Mouse (Mus musculus) kidney, embryonic 16.5 days (tissue): ENCODE data around the gene Gtf2f2. TPM values are rescaled to one million over a fixed set of nuclear protein-coding genes. Genes with fewer than 3 reads are reported as not detected.
"Not testable (repeated sequence)": the region's sequence is repeated elsewhere in the genome, so short reads cannot be mapped to it uniquely, and the experiment has no call there.

Experiments used
- ATAC-seq: fragments of 200-750 bp; cut with Nextera tagmentation; 2 replicates; pipeline ENCODE4 v1.8.0; 2017; ENCODE audit warnings: moderate TSS enrichment; ENCODE audit not compliant: low FRiP score, low TSS enrichment
- H3K27ac ChIP-seq: fragments of 300-500 bp; sonication (generic); 2 replicates; pipeline ENCODE4 v1.5.1; 2014; ENCODE audit warnings: low read length
- H3K27me3 ChIP-seq: fragments of 300-500 bp; sonication (generic); 2 replicates; pipeline ENCODE4 v1.6.1; 2014; ENCODE audit warnings: low read length, control low read depth, mixed read lengths; ENCODE audit not compliant: insufficient read depth
- H3K36me3 ChIP-seq: fragments of 300-500 bp; sonication (generic); 2 replicates; pipeline ENCODE4 v1.6.1; 2014; ENCODE audit warnings: low read length, control low read depth, mixed read lengths; ENCODE audit not compliant: insufficient read depth
- H3K4me1 ChIP-seq: fragments of 300-500 bp; sonication (generic); 2 replicates; pipeline ENCODE4 v1.6.1; 2014; ENCODE audit warnings: low read length, control low read depth, mixed read lengths; ENCODE audit not compliant: insufficient read depth
- H3K4me2 ChIP-seq: fragments of 300-500 bp; sonication (generic); replicated peaks from 2 replicates; pipeline ENCODE4 v1.6.1; 2014; ENCODE audit warnings: low read depth, low read length
- H3K4me3 ChIP-seq: fragments of 300-500 bp; sonication (generic); 2 replicates; pipeline ENCODE4 v1.5.1; 2014; ENCODE audit warnings: mild to moderate bottlenecking, low read length
- H3K9ac ChIP-seq: fragments of 300-500 bp; sonication (generic); replicated peaks from 2 replicates; pipeline ENCODE4 v1.6.1; 2014; ENCODE audit warnings: low read length
- H3K9me3 ChIP-seq: fragments of 300-500 bp; sonication (generic); 2 replicates; pipeline ENCODE4 v1.6.1; 2016; ENCODE audit warnings: low read length, control low read depth
- WGBS: fragments of 180-500 bp; shearing (Covaris S2); extraction: QIAGEN DNeasy Blood & Tissue Kit; methylation state at CpG from one replicate; pipeline ENCODE4 v1.1.7; 2014; 5-methylcytosine and 5-hydroxymethylcytosine counted together
- polyA plus RNA-seq: library from polyadenylated mRNA; unstranded; fragments of >200 nt; fragmentation: Nextera tagmentation; extraction: Ambion mirVana; gene quantifications from 2 replicates; pipeline ENCODE4 v1.2.1, GENCODE M21; 2015

The Gtf2f2 gene
- polyA plus RNA-seq, 1 experiment from 2014 or later: 35.1 TPM

- no peaks in the 10 kb centered on the region for H3K36me3 ChIP-seq
- no peaks in the 10 kb centered on the region for H3K27me3 ChIP-seq
- no peak overlapping the region for H3K4me2 ChIP-seq
- H3K4me3 ChIP-seq: no peak overlapping the region
- H3K9me3 ChIP-seq: no peaks in the 10 kb centered on the region
- no peak for ATAC-seq
- H3K27ac ChIP-seq: no peak overlapping the region
- H3K4me1 ChIP-seq: peaks cover 3% of the 10 kb centered on the region; the same call in 1 of the 2 replicates
- H3K9ac ChIP-seq: no peak overlapping the region
- 97% methylated on average over 1 of the region's 1 CpGs for WGBS
Observed at GRCm38 (mm10) chr14:75941500-75941899, 69.2 kb downstream of the Gtf2f2 start.

- H3K4me2 ChIP-seq: no peak overlapping the region
- H3K4me3 ChIP-seq: no peak overlapping the region
- WGBS: 5% methylated on average over 1 of the region's 1 CpGs
- H3K27me3 ChIP-seq: no peaks in the 10 kb centered on the region
- no peaks in the 10 kb centered on the region for H3K9me3 ChIP-seq
- H3K36me3 ChIP-seq: no peaks in the 10 kb centered on the region
- no peak overlapping the region for H3K9ac ChIP-seq
- peaks cover 3% of the 10 kb centered on the region; the same call in 1 of the 2 replicates for H3K4me1 ChIP-seq
- no peak for ATAC-seq
- H3K27ac ChIP-seq: peak overlapping the region; percentile 57; the same call in 1 of the 2 replicates
Observed at GRCm38 (mm10) chr14:75937714-75938113, 73.0 kb downstream of the Gtf2f2 start.

- H3K27me3 ChIP-seq: no peaks in the 10 kb centered on the region
- H3K4me1 ChIP-seq: peaks cover 3% of the 10 kb centered on the region; the same call in 1 of the 2 replicates
- no peak for ATAC-seq
- no peak overlapping the region for H3K4me3 ChIP-seq
- no peak overlapping the region for H3K4me2 ChIP-seq
- no peaks in the 10 kb centered on the region for H3K9me3 ChIP-seq
- no peak overlapping the region for H3K27ac ChIP-seq
- 88% methylated on average over 2 of the region's 2 CpGs for WGBS
- H3K36me3 ChIP-seq: no peaks in the 10 kb centered on the region
- H3K9ac ChIP-seq: no peak overlapping the region
Observed at GRCm38 (mm10) chr14:75934359-75934758, 76.3 kb downstream of the Gtf2f2 start.

GRCm38 (mm10) chr14:75931266-75931665 is 79.4 kb downstream of the Gtf2f2 start:
- no peaks in the 10 kb centered on the region for H3K9me3 ChIP-seq
- no peak overlapping the region for H3K4me2 ChIP-seq
- no peak overlapping the region for H3K27ac ChIP-seq
- H3K36me3 ChIP-seq: no peaks in the 10 kb centered on the region
- H3K27me3 ChIP-seq: no peaks in the 10 kb centered on the region
- H3K4me3 ChIP-seq: no peak overlapping the region
- no peaks in the 10 kb centered on the region for H3K4me1 ChIP-seq
- no peak overlapping the region for H3K9ac ChIP-seq
- ATAC-seq: no peak
- 96% methylated on average over 23 of the region's 23 CpGs for whole genome bisulfite sequencing

- not testable (repeated sequence) for ATAC-seq, H3K36me3 ChIP-seq, H3K9ac ChIP-seq, H3K27me3 ChIP-seq, H3K4me1 ChIP-seq, H3K9me3 ChIP-seq, H3K27ac ChIP-seq, H3K4me3 ChIP-seq, H3K4me2 ChIP-seq
- 91% methylated on average over 8 of the region's 8 CpGs for WGBS
Observed at GRCm38 (mm10) chr14:75929713-75930112, 81.0 kb downstream of the Gtf2f2 start.

- ATAC-seq: no peak
- H3K36me3 ChIP-seq: no peaks in the 10 kb centered on the region
- 94% methylated on average over 1 of the region's 1 CpGs for WGBS
- H3K4me2 ChIP-seq: no peak overlapping the region
- no peak overlapping the region for H3K9ac ChIP-seq
- H3K4me3 ChIP-seq: no peak overlapping the region
- H3K27ac ChIP-seq: no peak overlapping the region
- no peaks in the 10 kb centered on the region for H3K9me3 ChIP-seq
- no peaks in the 10 kb centered on the region for H3K27me3 ChIP-seq
- H3K4me1 ChIP-seq: no peaks in the 10 kb centered on the region
Observed at GRCm38 (mm10) chr14:75923314-75924052, 87.2 kb downstream of the Gtf2f2 start.

GRCm38 (mm10) chr14:75912665-75913064 is 98.0 kb downstream of the Gtf2f2 start:
- Histone ChIP-seq H3K36me3 (peaks cover 5% of the 10 kb centered on the region), H3K4me1 (no peaks in the 10 kb centered on the region), H3K4me2 (no peak overlapping the region), H3K27ac (no peak overlapping the region), H3K27me3 (no peaks in the 10 kb centered on the region), H3K4me3 (no peak overlapping the region), H3K9ac (no peak overlapping the region), H3K9me3 (no peaks in the 10 kb centered on the region)
- ATAC-seq: no peak
- 97% methylated on average over 2 of the region's 2 CpGs for whole genome bisulfite sequencing

GRCm38 (mm10) chr14:75911968-75912367 is 98.7 kb downstream of the Gtf2f2 start:
- Histone ChIP-seq H3K36me3 (peaks cover 5% of the 10 kb centered on the region), H3K9ac (no peak overlapping the region), H3K27ac (no peak overlapping the region), H3K4me3 (no peak overlapping the region), H3K27me3 (no peaks in the 10 kb centered on the region), H3K4me1 (no peaks in the 10 kb centered on the region), H3K4me2 (no peak overlapping the region), H3K9me3 (no peaks in the 10 kb centered on the region)
- WGBS: 86% methylated on average over 6 of the region's 6 CpGs
- no peak for ATAC-seq

- Histone ChIP-seq H3K9me3 (no peaks in the 10 kb centered on the region), H3K4me1 (0 out of 2 replicates have a peak, but pooled peaks cover 5% of the 10 kb centered on the region), H3K4me3 (no peak overlapping the region), H3K36me3 (peaks cover 17% of the 10 kb centered on the region), H3K27me3 (no peaks in the 10 kb centered on the region), H3K9ac (no peak overlapping the region), H3K4me2 (no peak overlapping the region), H3K27ac (no peak overlapping the region)
- no peak for ATAC-seq
- WGBS: 83% methylated on average over 8 of the region's 8 CpGs
Observed at GRCm38 (mm10) chr14:75906931-75907330, 103.7 kb downstream of the Gtf2f2 start.

- ATAC-seq: no peak
- Histone ChIP-seq H3K9me3 (no peaks in the 10 kb centered on the region), H3K36me3 (peaks cover 17% of the 10 kb centered on the region), H3K9ac (no peak overlapping the region), H3K27me3 (no peaks in the 10 kb centered on the region), H3K4me3 (no peak overlapping the region), H3K4me1 (peaks cover 10% of the 10 kb centered on the region; the same call in 1 of the 2 replicates), H3K4me2 (no peak overlapping the region), H3K27ac (no peak overlapping the region)
- 96% methylated on average over 3 of the region's 3 CpGs for WGBS
Observed at GRCm38 (mm10) chr14:75904972-75905371, 105.7 kb downstream of the Gtf2f2 start.
